Comparison of ENCODE assay signal across 8 mouse cellular contexts in genomic region chr17:46143578-46144423, GRCm38 (mm10). TPM values are rescaled to one million over a fixed set of nuclear protein-coding genes. Genes with fewer than 3 reads are reported as not detected.
DNase-seq lines count a peak whose midpoint lies in the region; ATAC-seq and TF ChIP-seq lines count a peak whose summit lies in the region.

Gene Rsph9 (minus strand): TSS chr17:46144216.

- H3K4me2 ChIP-seq in forebrain, embryonic 14.5 days (ENCODE audit: low read length) = peak within 1 kb of the TSS; percentile 74
- H3K4me2 ChIP-seq in heart, postnatal 0 days (ENCODE audit: low read depth, low read length) = peak within 1 kb of the TSS; percentile 62
- peak within 1 kb of the TSS; percentile 83 for H3K4me2 ChIP-seq in liver, embryonic 15.5 days

- H3K4me3 ChIP-seq in forebrain, embryonic 14.5 days (ENCODE audit: low read depth, low read length) = peak within 1 kb of the TSS; percentile 45
- H3K4me3 ChIP-seq in heart, postnatal 0 days (ENCODE audit: low read depth, low read length) = peak within 1 kb of the TSS; percentile 43
- peak within 1 kb of the TSS; percentile 53 for H3K4me3 ChIP-seq in liver, embryonic 15.5 days (replicated peaks)
- peak within 1 kb of the TSS; percentile 84 for H3K4me3 ChIP-seq in testis, adult 2 months (ENCODE audit: control insufficient read depth, low read depth, low read length)

- peaks cover 9% of the 10 kb centered on the region; the same call in 1 of the 2 replicates for H3K4me1 ChIP-seq in forebrain, embryonic 14.5 days (ENCODE audit: control insufficient read depth, insufficient read depth, low read length)
- peaks cover 6% of the 10 kb centered on the region; the same call in 1 of the 2 replicates for H3K4me1 ChIP-seq in heart, postnatal 0 days (ENCODE audit: control insufficient read depth, insufficient read depth)
- H3K4me1 ChIP-seq in liver, embryonic 15.5 days (replicated peaks) = peaks cover 38% of the 10 kb centered on the region
- peaks cover 6% of the 10 kb centered on the region for H3K4me1 ChIP-seq in testis, adult 2 months (ENCODE audit: control insufficient read depth, insufficient read depth, low read length)

- peak; percentile 69 for TF ChIP-seq POLR2A in testis, adult 2 months (IDR thresholded peaks at IDR 0.05; ENCODE audit: control insufficient read depth, low read depth, low read length)

- H3K27ac ChIP-seq in forebrain, embryonic 14.5 days (ENCODE audit: low read depth, low read length) = no peak within 1 kb of the TSS
- no peak within 1 kb of the TSS for H3K27ac ChIP-seq in heart, postnatal 0 days (ENCODE audit: low read depth)
- H3K27ac ChIP-seq in liver, embryonic 15.5 days (replicated peaks) = peak within 1 kb of the TSS; percentile 45
- H3K27ac ChIP-seq in testis, adult 2 months (ENCODE audit: control insufficient read depth, insufficient read depth, low read depth, low read length) = peak within 1 kb of the TSS; percentile 63

- H3K36me3 ChIP-seq in forebrain, embryonic 14.5 days (ENCODE audit: control insufficient read depth, insufficient read depth, low read length) = peaks cover 28% of the 10 kb centered on the region
- H3K36me3 ChIP-seq in heart, postnatal 0 days (replicated peaks; ENCODE audit: control insufficient read depth, insufficient read depth, low read length) = peaks cover 23% of the 10 kb centered on the region
- H3K36me3 ChIP-seq in liver, embryonic 15.5 days (replicated peaks) = peaks cover 41% of the 10 kb centered on the region
- peaks cover 1% of the 10 kb centered on the region for H3K36me3 ChIP-seq in testis, adult 2 months (ENCODE audit: control insufficient read depth, insufficient read depth, low read length)

- peak; percentile 66 to 79 for DNase-seq in cerebellum, postnatal 10 days
- no peak for DNase-seq in cerebellum, adult 11-12 months
- peak; percentile 88 for DNase-seq in forebrain, embryonic 14.5 days (ENCODE audit: low spot score)
- DNase-seq in heart, postnatal 0 days (ENCODE audit: low spot score) = peak; percentile 85
- DNase-seq in kidney, postnatal 36 days = peak; percentile 91 to 92
- DNase-seq in neural tube, embryonic 10.5 days (ENCODE audit: extremely low spot score, low spot score) = peak; percentile 78

- 6% methylated on average over 37 of the region's 37 CpGs for WGBS in forebrain, embryonic 14.5 days
- 6% methylated on average over 37 of the region's 37 CpGs for WGBS in heart, postnatal 0 days
- WGBS in liver, embryonic 15.5 days (ENCODE audit: insufficient replicate concordance) = 7% methylated on average over 37 of the region's 37 CpGs

- TF ChIP-seq CTCF in heart, postnatal 0 days (IDR thresholded peaks at IDR 0.05; ENCODE audit: low read depth) = no peak
- TF ChIP-seq CTCF in testis, adult 2 months (IDR thresholded peaks at IDR 0.05; ENCODE audit: control insufficient read depth, insufficient read depth, insufficient replicate concordance, low read depth, low read length) = no peak

- H3K9me3 ChIP-seq in forebrain, embryonic 14.5 days (replicated peaks; ENCODE audit: control insufficient read depth, low read length) = no peaks in the 10 kb centered on the region
- H3K9me3 ChIP-seq in heart, postnatal 0 days (replicated peaks; ENCODE audit: control insufficient read depth, low read length) = no peaks in the 10 kb centered on the region
- H3K9me3 ChIP-seq in liver, embryonic 15.5 days (replicated peaks) = no peaks in the 10 kb centered on the region

- ATAC-seq in forebrain, embryonic 14.5 days = peak; percentile 98
- peak; percentile 91 for ATAC-seq in heart, postnatal 0 days (ENCODE audit: insufficient read depth, low read depth)
- peak; percentile 93 for ATAC-seq in liver, embryonic 15.5 days (ENCODE audit: insufficient read depth)

- peak within 1 kb of the TSS; percentile 72 for H3K9ac ChIP-seq in forebrain, embryonic 14.5 days (ENCODE audit: low read length)
- peak within 1 kb of the TSS; percentile 22; the same call in 1 of the 2 replicates for H3K9ac ChIP-seq in heart, postnatal 0 days (replicated peaks; ENCODE audit: low read depth, low read length)
- peak within 1 kb of the TSS; percentile 52 for H3K9ac ChIP-seq in liver, embryonic 15.5 days

- H3K27me3 ChIP-seq in forebrain, embryonic 14.5 days (replicated peaks; ENCODE audit: control insufficient read depth, insufficient read depth, low read length) = no peaks in the 10 kb centered on the region
- no peaks in the 10 kb centered on the region for H3K27me3 ChIP-seq in heart, postnatal 0 days (ENCODE audit: control insufficient read depth, insufficient read depth, low read length)
- no peaks in the 10 kb centered on the region; the same call in 1 of the 2 replicates for H3K27me3 ChIP-seq in liver, embryonic 15.5 days
- no peaks in the 10 kb centered on the region for H3K27me3 ChIP-seq in testis, adult 2 months (ENCODE audit: control insufficient read depth, insufficient read depth, low read length)

- TF ChIP-seq EP300 in heart, postnatal 0 days (IDR thresholded peaks at IDR 0.05; ENCODE audit: low read depth) = no peak

RNA-seq across cellular contexts. Expression of gene Rsph9, which starts in this region (rescaled TPM):
- polyA plus RNA-seq in forebrain, embryonic 14.5 days (2014; fragmentation: Nextera tagmentation; extraction: Ambion mirVana) = 46.8 and 47.3 TPM in 2 replicates
- 0.27 and 4.5 TPM in 2 replicates for total RNA-seq in heart, postnatal 0 days (2014; rRNA removed; ENCODE audit: low replicate concordance)
- polyA plus RNA-seq in heart, postnatal 0 days (2015; fragmentation: Nextera tagmentation; extraction: Ambion mirVana) = 4.2 and 4.7 TPM in 2 replicates
- 0.83 and 1.1 TPM in 2 replicates for polyA plus RNA-seq in liver, embryonic 15.5 days (2015; fragmentation: Nextera tagmentation; extraction: Ambion mirVana)
- 240 and 252 TPM in 2 replicates for polyA plus RNA-seq in testis, adult 2 months (2012; rRNA removed)

Comparison
In these comparisons a context has a peak if more than half of its experiments do, and no peak if none do; other contexts are left out.
1. H3K27ac ChIP-seq: peak in liver, embryonic 15.5 days (single experiment) and testis, adult 2 months (single experiment); none in forebrain, embryonic 14.5 days (single experiment) and heart, postnatal 0 days (single experiment).
2. H3K9ac ChIP-seq: peak in every context shown above with its lines; median percentile 72 in forebrain, embryonic 14.5 days; 52 in liver, embryonic 15.5 days; 22 in heart, postnatal 0 days.
3. Peak in every context shown above with its lines, with median percentiles within 50 percentile points of each other: ATAC-seq, H3K4me2 ChIP-seq and H3K4me3 ChIP-seq.